Mouse (Mus musculus): ENCODE results near the gene Gtpbp8. TPM values are rescaled to one million over a fixed set of nuclear protein-coding genes. Genes with fewer than 3 reads are reported as not detected.
A peak's percentile ranks its signal among the peaks of the same experiment; 100 is the strongest.

Gene Gtpbp8
- polyA plus RNA-seq, 2 experiments: 4.1 to 20.2 TPM

GRCm38 (mm10) chr16:44767506-44767905 lies 21.3 kb upstream of the Gtpbp8 start:
- Histone ChIP-seq H3K9ac (replicated peaks) (no peak overlapping the region), H3K4me1 (replicated peaks; ENCODE audit: control insufficient read depth in 2 of 2, insufficient read depth in 2 of 2, low read length in 1 of 2) (peaks cover 0 to 8% of the 10 kb centered on the region in 2 experiments; a peak in 3 of 4 replicates), H3K4me3 (ENCODE audit: insufficient read depth in 1 of 2, low read depth in 2 of 2, low read length in 2 of 2) (no peak overlapping the region), H3K27ac (no peak overlapping the region), H3K9me3 (ENCODE audit: control insufficient read depth, low read length) (no peaks in the 10 kb centered on the region), H3K4me2 (ENCODE audit: low read depth) (no peak overlapping the region), H3K36me3 (replicated peaks; ENCODE audit: control insufficient read depth, insufficient read depth, low read depth) (no peaks in the 10 kb centered on the region), H3K27me3 (ENCODE audit: control insufficient read depth, insufficient read depth, low read length) (no peaks in the 10 kb centered on the region)
- ATAC-seq (ENCODE audit: insufficient read depth): no peak
- DNase-seq (ENCODE audit: low read depth in 3 of 3, low spot score in 3 of 3): no peak
- 65% methylated on average over 7 of the region's 7 CpGs for WGBS (ENCODE audit: insufficient replicate concordance)
- TF ChIP-seq EP300 (IDR thresholded peaks at IDR 0.05; ENCODE audit: low read depth) (no peak), CTCF (IDR thresholded peaks at IDR 0.05; ENCODE audit: low read depth) (no peak)

GRCm38 (mm10) chr16:44766320-44766892 lies 20.2 kb upstream of the Gtpbp8 start:
- no peak for TF ChIP-seq EP300 (IDR thresholded peaks at IDR 0.05; ENCODE audit: low read depth)
- TF ChIP-seq CTCF (IDR thresholded peaks at IDR 0.05; ENCODE audit: low read depth): no peak
- Histone ChIP-seq H3K27ac (no peak overlapping the region), H3K4me2 (ENCODE audit: low read depth) (peak overlapping the region; percentile 74), H3K9ac (replicated peaks) (peak overlapping the region; percentile 51; the same call in 1 of the 2 replicates), H3K4me1 (replicated peaks; ENCODE audit: control insufficient read depth in 2 of 2, insufficient read depth in 2 of 2, low read length in 1 of 2) (peaks cover 0 to 8% of the 10 kb centered on the region in 2 experiments; a peak in 3 of 4 replicates), H3K36me3 (replicated peaks; ENCODE audit: control insufficient read depth, insufficient read depth, low read depth) (no peaks in the 10 kb centered on the region), H3K27me3 (ENCODE audit: control insufficient read depth, insufficient read depth, low read length) (no peaks in the 10 kb centered on the region), H3K9me3 (ENCODE audit: control insufficient read depth, low read length) (no peaks in the 10 kb centered on the region), H3K4me3 (ENCODE audit: insufficient read depth in 1 of 2, low read depth in 2 of 2, low read length in 2 of 2) (peak overlapping the region; percentile 53 to 62)
- WGBS (ENCODE audit: insufficient replicate concordance): 20% methylated on average over 9 of the region's 9 CpGs
- DNase-seq (ENCODE audit: low read depth in 3 of 3, low spot score in 3 of 3) (no peak), ATAC-seq (ENCODE audit: insufficient read depth) (no peak)

GRCm38 (mm10) chr16:44765555-44766319 lies 19.6 kb upstream of the Gtpbp8 start, which contains the start of gene Cd200r1:
Gene Cd200r1 (plus strand): TSS chr16:44765736.
- Histone ChIP-seq H3K9ac (replicated peaks) (peak within 1 kb of the TSS; percentile 51), H3K4me3 (ENCODE audit: insufficient read depth in 1 of 2, low read depth in 2 of 2, low read length in 2 of 2) (peak within 1 kb of the TSS; percentile 53 to 62), H3K9me3 (ENCODE audit: control insufficient read depth, low read length) (no peaks in the 10 kb centered on the region), H3K4me2 (ENCODE audit: low read depth) (peak within 1 kb of the TSS; percentile 74), H3K36me3 (replicated peaks; ENCODE audit: control insufficient read depth, insufficient read depth, low read depth) (no peaks in the 10 kb centered on the region), H3K27ac (no peak within 1 kb of the TSS), H3K27me3 (ENCODE audit: control insufficient read depth, insufficient read depth, low read length) (no peaks in the 10 kb centered on the region), H3K4me1 (replicated peaks; ENCODE audit: control insufficient read depth in 2 of 2, insufficient read depth in 2 of 2, low read length in 1 of 2) (peaks cover 0 to 8% of the 10 kb centered on the region in 2 experiments; a peak in 3 of 4 replicates)
- DNase-seq (ENCODE audit: low read depth in 3 of 3, low spot score in 3 of 3) (no peak), ATAC-seq (ENCODE audit: insufficient read depth) (peak; percentile 77)
- TF ChIP-seq EP300 (IDR thresholded peaks at IDR 0.05; ENCODE audit: low read depth) (0 out of 2 replicates have a peak, but pooled peaks have one; percentile 15), CTCF (IDR thresholded peaks at IDR 0.05; ENCODE audit: low read depth) (no peak)
- 8% methylated on average over 22 of the region's 22 CpGs for WGBS (ENCODE audit: insufficient replicate concordance)

GRCm38 (mm10) chr16:44761811-44762210 lies 15.6 kb upstream of the Gtpbp8 start:
- H3K9ac ChIP-seq (replicated peaks): no peak overlapping the region
- no peak for ATAC-seq (ENCODE audit: insufficient read depth)

GRCm38 (mm10) chr16:44757700-44758099 lies 11.5 kb upstream of the Gtpbp8 start:
- H3K4me2 ChIP-seq (ENCODE audit: low read depth): no peak overlapping the region
- 63% methylated on average over 8 of the region's 8 CpGs for WGBS (ENCODE audit: insufficient replicate concordance)
- H3K9ac ChIP-seq (replicated peaks): no peak overlapping the region
- H3K27me3 ChIP-seq (ENCODE audit: control insufficient read depth, insufficient read depth, low read length): no peaks in the 10 kb centered on the region
- H3K9me3 ChIP-seq (ENCODE audit: control insufficient read depth, low read length): no peaks in the 10 kb centered on the region
- no peak overlapping the region for H3K4me3 ChIP-seq (ENCODE audit: insufficient read depth in 1 of 2, low read depth in 2 of 2, low read length in 2 of 2)
- TF ChIP-seq CTCF (IDR thresholded peaks at IDR 0.05; ENCODE audit: low read depth): no peak
- no peak for TF ChIP-seq EP300 (IDR thresholded peaks at IDR 0.05; ENCODE audit: low read depth)
- ATAC-seq (ENCODE audit: insufficient read depth) (no peak), DNase-seq (ENCODE audit: low read depth in 3 of 3, low spot score in 3 of 3) (no peak)
- no peaks in the 10 kb centered on the region for H3K4me1 ChIP-seq (replicated peaks; ENCODE audit: control insufficient read depth in 2 of 2, insufficient read depth in 2 of 2, low read length in 1 of 2)
- no peak overlapping the region for H3K27ac ChIP-seq
- no peaks in the 10 kb centered on the region for H3K36me3 ChIP-seq (replicated peaks; ENCODE audit: control insufficient read depth, insufficient read depth, low read depth)

More at GRCm38 (mm10) chr16:44761811-44762210, 15.6 kb upstream of the Gtpbp8 start:
- peaks cover 0 to 7% of the 10 kb centered on the region in 2 experiments; a peak in 3 of 4 replicates for H3K4me1 ChIP-seq (replicated peaks; ENCODE audit: control insufficient read depth in 2 of 2, insufficient read depth in 2 of 2, low read length in 1 of 2)
- TF ChIP-seq EP300 (IDR thresholded peaks at IDR 0.05; ENCODE audit: low read depth): no peak
- peak; percentile 5; the same call in 1 of the 2 replicates for TF ChIP-seq CTCF (IDR thresholded peaks at IDR 0.05; ENCODE audit: low read depth)
- H3K27ac ChIP-seq: no peak overlapping the region
- WGBS (ENCODE audit: insufficient replicate concordance): 25% methylated on average over 1 of the region's 1 CpGs
- no peak overlapping the region for H3K4me2 ChIP-seq (ENCODE audit: low read depth)
- no peaks in the 10 kb centered on the region for H3K36me3 ChIP-seq (replicated peaks; ENCODE audit: control insufficient read depth, insufficient read depth, low read depth)
- DNase-seq (ENCODE audit: low read depth in 3 of 3, low spot score in 3 of 3): no peak
- no peak overlapping the region for H3K4me3 ChIP-seq (ENCODE audit: insufficient read depth in 1 of 2, low read depth in 2 of 2, low read length in 2 of 2)
- H3K9me3 ChIP-seq (ENCODE audit: control insufficient read depth, low read length): no peaks in the 10 kb centered on the region
- no peaks in the 10 kb centered on the region for H3K27me3 ChIP-seq (ENCODE audit: control insufficient read depth, insufficient read depth, low read length)

Data from liver, embryonic 14.5 days (tissue).